Mouse (Mus musculus) forebrain, embryonic 12.5 days (tissue): ENCODE measurements around the gene Rrp7a. TPM values are rescaled to one million over a fixed set of nuclear protein-coding genes. Genes with fewer than 3 reads are reported as not detected.
"Not testable (repeated sequence)": the region's sequence is repeated elsewhere in the genome, so short reads cannot be mapped to it uniquely, and the experiment has no call there.

Experiments
- ATAC-seq: fragments of 200-750 bp; cut with Nextera tagmentation; 2 replicates; pipeline ENCODE4 v1.8.0; 2017; ENCODE audit warnings: moderate TSS enrichment; ENCODE audit not compliant: low FRiP score
- H3K27ac ChIP-seq: fragments of 300-500 bp; sonication (generic); 2 replicates; pipeline ENCODE4 v1.5.1; 2016; ENCODE audit warnings: mild to moderate bottlenecking
- H3K27me3 ChIP-seq: fragments of 300-500 bp; sonication (generic); 2 replicates; pipeline ENCODE4 v1.6.1; 2016; ENCODE audit warnings: mild to moderate bottlenecking
- H3K36me3 ChIP-seq: fragments of 300-500 bp; sonication (generic); replicated peaks from 2 replicates; pipeline ENCODE4 v1.6.1; 2016; ENCODE audit warnings: mild to moderate bottlenecking
- H3K4me1 ChIP-seq: fragments of 300-500 bp; sonication (generic); 2 replicates; pipeline ENCODE4 v1.6.1; 2016
- H3K4me2 ChIP-seq: fragments of 300-500 bp; sonication (generic); 2 replicates; pipeline ENCODE4 v1.6.1; 2016; ENCODE audit warnings: mild to moderate bottlenecking, moderate library complexity
- H3K4me3 ChIP-seq: fragments of 300-500 bp; sonication (generic); replicated peaks from 2 replicates; pipeline ENCODE4 v1.5.1; 2016; ENCODE audit warnings: mild to moderate bottlenecking
- H3K9ac ChIP-seq: fragments of 300-500 bp; sonication (generic); 2 replicates; pipeline ENCODE4 v1.6.1; 2016; ENCODE audit warnings: mild to moderate bottlenecking
- H3K9me3 ChIP-seq: fragments of 300-500 bp; sonication (generic); 2 replicates; pipeline ENCODE4 v1.6.1; 2016
- WGBS: fragments of 180-500 bp; shearing (Covaris S2); methylation state at CpG from one replicate; pipeline ENCODE4 v1.1.7; 2016; 5-methylcytosine and 5-hydroxymethylcytosine counted together
- polyA plus RNA-seq: library from polyadenylated mRNA; unstranded; fragments of >200 nt; fragmentation: Nextera tagmentation; extraction: Ambion mirVana; gene quantifications from 2 replicates; pipeline ENCODE4 v1.2.1, GENCODE M21; 2016

Rrp7a gene
- polyA plus RNA-seq, 1 experiment from 2014 or later, result 64.8 TPM

GRCm38 (mm10) chr15:83150694-83151093 is 28.1 kb upstream of the Rrp7a start:
- Histone ChIP-seq H3K4me3 (no peak overlapping the region), H3K27ac (peak overlapping the region; percentile 53), H3K4me2 (no peak overlapping the region), H3K9ac (no peak overlapping the region), H3K9me3 (no peaks in the 10 kb centered on the region), H3K4me1 (peaks cover 15% of the 10 kb centered on the region), H3K27me3 (no peaks in the 10 kb centered on the region), H3K36me3 (peaks cover 28% of the 10 kb centered on the region)
- WGBS, result 93% methylated on average over 4 of the region's 4 CpGs
- ATAC-seq, result no peak

GRCm38 (mm10) chr15:83150073-83150442 is 27.5 kb upstream of the Rrp7a start:
- Histone ChIP-seq H3K4me3 (peak overlapping the region; percentile 96), H3K9ac (no peak overlapping the region; the same call in 1 of the 2 replicates), H3K27ac (peak overlapping the region; percentile 98), H3K9me3 (no peaks in the 10 kb centered on the region), H3K4me1 (peaks cover 15% of the 10 kb centered on the region), H3K36me3 (peaks cover 32% of the 10 kb centered on the region), H3K4me2 (peak overlapping the region; percentile 79), H3K27me3 (no peaks in the 10 kb centered on the region)
- no peak for ATAC-seq
- 21% methylated on average over 3 of the region's 3 CpGs for WGBS

- under 1% methylated on average over 56 of the region's 56 CpGs for WGBS
- H3K36me3 ChIP-seq, result peaks cover 32% of the 10 kb centered on the region
- peak within 1 kb of the TSS; percentile 96 for H3K4me3 ChIP-seq
- ATAC-seq, result peak; percentile 94
- H3K27me3 ChIP-seq, result no peaks in the 10 kb centered on the region
- H3K4me2 ChIP-seq, result peak within 1 kb of the TSS; percentile 79
- peak within 1 kb of the TSS; percentile 97 for H3K9ac ChIP-seq
- H3K9me3 ChIP-seq, result no peaks in the 10 kb centered on the region
- peak within 1 kb of the TSS; percentile 98 for H3K27ac ChIP-seq
- peaks cover 15% of the 10 kb centered on the region for H3K4me1 ChIP-seq
These were observed 26.8 kb upstream of the Rrp7a start, which contains the start of gene Poldip3 for GRCm38 (mm10) chr15:83149196-83150072. Gene Poldip3 (minus strand): TSS chr15:83149384.

GRCm38 (mm10) chr15:83148801-83149195 is 26.2 kb upstream of the Rrp7a start:
- peak overlapping the region; percentile 98 for H3K27ac ChIP-seq
- H3K4me3 ChIP-seq, result peak overlapping the region; percentile 96
- 0% methylated on average over 35 of the region's 41 CpGs for WGBS
- no peaks in the 10 kb centered on the region for H3K9me3 ChIP-seq
- peak overlapping the region; percentile 79 for H3K4me2 ChIP-seq
- peak; percentile 82 for ATAC-seq
- no peaks in the 10 kb centered on the region for H3K27me3 ChIP-seq
- H3K36me3 ChIP-seq, result peaks cover 31% of the 10 kb centered on the region
- H3K9ac ChIP-seq, result peak overlapping the region; percentile 97
- H3K4me1 ChIP-seq, result peaks cover 19% of the 10 kb centered on the region

- peaks cover 27% of the 10 kb centered on the region for H3K36me3 ChIP-seq
- peaks cover 22% of the 10 kb centered on the region for H3K4me1 ChIP-seq
- H3K4me3 ChIP-seq, result peak overlapping the region; percentile 96
- no peaks in the 10 kb centered on the region for H3K9me3 ChIP-seq
- 5% methylated on average over 21 of the region's 21 CpGs for WGBS
- ATAC-seq, result no peak
- peak overlapping the region; percentile 79 for H3K4me2 ChIP-seq
- H3K27me3 ChIP-seq, result no peaks in the 10 kb centered on the region
- peak overlapping the region; percentile 98 for H3K27ac ChIP-seq
- peak overlapping the region; percentile 97 for H3K9ac ChIP-seq
These were observed 25.8 kb upstream of the Rrp7a start for GRCm38 (mm10) chr15:83148395-83148794.

GRCm38 (mm10) chr15:83145541-83145940 is 22.9 kb upstream of the Rrp7a start:
- Histone ChIP-seq H3K27ac (no peak overlapping the region), H3K9me3 (no peaks in the 10 kb centered on the region), H3K4me2 (no peak overlapping the region), H3K4me1 (peaks cover 32% of the 10 kb centered on the region), H3K9ac (no peak overlapping the region), H3K27me3 (no peaks in the 10 kb centered on the region), H3K36me3 (peaks cover 27% of the 10 kb centered on the region), H3K4me3 (no peak overlapping the region)
- WGBS, result 89% methylated on average over 6 of the region's 6 CpGs
- ATAC-seq, result no peak

GRCm38 (mm10) chr15:83142861-83143260 is 20.3 kb upstream of the Rrp7a start:
- Histone ChIP-seq H3K9me3 (no peaks in the 10 kb centered on the region), H3K9ac (no peak overlapping the region), H3K4me2 (no peak overlapping the region), H3K27me3 (no peaks in the 10 kb centered on the region), H3K36me3 (peaks cover 39% of the 10 kb centered on the region), H3K27ac (peak overlapping the region; percentile 42; the same call in 1 of the 2 replicates), H3K4me1 (peaks cover 25% of the 10 kb centered on the region), H3K4me3 (no peak overlapping the region)
- ATAC-seq, result no peak
- WGBS, result 29% methylated on average over 5 of the region's 5 CpGs

GRCm38 (mm10) chr15:83135654-83136053 is 13.1 kb upstream of the Rrp7a start:
- peaks cover 83% of the 10 kb centered on the region for H3K36me3 ChIP-seq
- H3K9ac ChIP-seq, result no peak overlapping the region
- no peaks in the 10 kb centered on the region for H3K9me3 ChIP-seq
- H3K4me1 ChIP-seq, result no peaks in the 10 kb centered on the region
- H3K4me3 ChIP-seq, result no peak overlapping the region
- 90% methylated on average over 2 of the region's 2 CpGs for WGBS
- no peak for ATAC-seq
- H3K27me3 ChIP-seq, result no peaks in the 10 kb centered on the region
- no peak overlapping the region for H3K4me2 ChIP-seq
- no peak overlapping the region for H3K27ac ChIP-seq

- Histone ChIP-seq H3K27ac (no peak overlapping the region), H3K27me3 (no peaks in the 10 kb centered on the region), H3K4me1 (no peaks in the 10 kb centered on the region), H3K9me3 (no peaks in the 10 kb centered on the region), H3K4me2 (no peak overlapping the region), H3K9ac (no peak overlapping the region), H3K36me3 (peaks cover 92% of the 10 kb centered on the region), H3K4me3 (no peak overlapping the region)
- no peak for ATAC-seq
- 93% methylated on average over 6 of the region's 6 CpGs for WGBS
These were observed 12.1 kb upstream of the Rrp7a start for GRCm38 (mm10) chr15:83134671-83135070.

GRCm38 (mm10) chr15:83129530-83130231 is 7.1 kb upstream of the Rrp7a start:
- Histone ChIP-seq H3K27ac (no peak overlapping the region), H3K9me3 (no peaks in the 10 kb centered on the region), H3K36me3 (peaks cover 93% of the 10 kb centered on the region), H3K9ac (no peak overlapping the region), H3K4me2 (no peak overlapping the region), H3K4me3 (no peak overlapping the region), H3K27me3 (no peaks in the 10 kb centered on the region), H3K4me1 (0 out of 2 replicates have a peak, but pooled peaks cover 5% of the 10 kb centered on the region)
- no peak for ATAC-seq
- 91% methylated on average over 7 of the region's 7 CpGs for WGBS

GRCm38 (mm10) chr15:83127037-83127436 is 4.4 kb upstream of the Rrp7a start:
- H3K36me3 ChIP-seq, result peaks cover 68% of the 10 kb centered on the region
- not testable (repeated sequence) for H3K27ac ChIP-seq, ATAC-seq

GRCm38 (mm10) chr15:83126582-83126981 is 4.0 kb upstream of the Rrp7a start:
- peaks cover 8% of the 10 kb centered on the region for H3K4me1 ChIP-seq
- no peak overlapping the region for H3K27ac ChIP-seq
- peaks cover 63% of the 10 kb centered on the region for H3K36me3 ChIP-seq
- no peaks in the 10 kb centered on the region for H3K27me3 ChIP-seq
- no peak overlapping the region for H3K4me3 ChIP-seq
- no peak overlapping the region for H3K4me2 ChIP-seq
- ATAC-seq, result no peak
- H3K9me3 ChIP-seq, result no peaks in the 10 kb centered on the region
- 90% methylated on average over 9 of the region's 9 CpGs for WGBS
- H3K9ac ChIP-seq, result no peak overlapping the region

More at GRCm38 (mm10) chr15:83127037-83127436, 4.4 kb upstream of the Rrp7a start:
- H3K4me3 ChIP-seq, H3K4me1 ChIP-seq, H3K4me2 ChIP-seq, H3K9me3 ChIP-seq, H3K9ac ChIP-seq, H3K27me3 ChIP-seq: not testable (repeated sequence)
- WGBS, result 71% methylated on average over 3 of the region's 3 CpGs
